Mouse (Mus musculus) c-Kit-positive CD71-positive TER-119-negative erythroid progenitor cells, embryonic 14.5 days (primary cell): ENCODE data around the gene Arrb1.

ENCODE experiments used
- DNase-seq: peaks from one replicate; pipeline ENCODE4 v3.0.0-alpha.2; 2013; ENCODE audit warnings: low read depth

The Arrb1 gene

DNA sequence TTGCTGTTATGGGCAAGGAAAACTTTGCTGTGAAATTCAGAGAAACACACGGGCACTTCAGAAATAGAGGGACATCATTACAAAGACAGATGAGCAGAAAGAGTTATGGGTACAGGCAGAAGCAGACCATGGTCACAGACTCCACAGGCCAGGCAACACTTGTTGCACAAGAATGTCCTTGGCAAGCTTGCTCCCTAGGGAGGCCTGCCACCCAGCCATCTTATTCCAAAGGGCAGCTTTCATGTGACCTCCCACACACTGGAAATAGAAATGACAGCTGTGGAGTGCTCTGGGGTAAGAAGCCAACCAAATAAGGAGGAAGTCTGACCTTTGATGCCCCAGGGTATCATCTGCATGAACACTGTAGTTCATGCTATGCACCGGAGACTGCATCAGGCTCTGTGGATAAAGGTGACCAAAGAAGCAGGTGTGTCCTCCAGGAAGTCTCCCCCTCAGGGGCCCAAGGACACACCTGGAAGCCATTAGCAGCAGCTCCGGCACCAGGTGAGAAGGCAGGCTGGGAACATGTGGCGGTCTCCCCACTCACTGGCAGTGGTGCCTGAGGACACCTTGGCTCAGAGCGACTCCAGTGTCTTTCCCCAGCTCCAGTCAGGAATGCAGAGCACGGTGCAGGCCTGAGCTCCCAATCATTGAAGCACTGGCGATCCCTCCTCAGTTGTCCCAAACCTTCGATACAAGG lies 98.8 kb downstream of the Arrb1 start:
- no peak for DNase-seq

DNA sequence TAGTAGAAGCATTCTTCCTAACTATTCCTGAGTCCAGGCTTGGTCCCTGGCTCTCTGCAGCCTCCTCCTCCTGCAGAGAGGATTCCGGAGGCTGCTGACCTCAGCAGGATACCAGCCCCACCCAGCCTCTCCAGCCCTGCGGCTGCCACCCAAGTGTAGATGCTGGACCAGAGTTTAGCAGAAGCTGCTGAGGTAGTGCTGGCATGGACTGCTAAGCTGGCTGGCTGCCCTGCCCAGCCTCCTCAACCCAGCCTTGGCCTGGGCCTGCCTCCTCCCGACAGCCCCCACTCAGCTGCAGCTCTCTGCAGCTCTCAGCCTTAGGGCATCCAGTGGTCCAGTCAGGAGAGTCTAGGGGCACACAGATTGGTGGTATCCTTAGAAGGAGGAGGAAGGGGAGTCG lies 106.0 kb downstream of the Arrb1 start:
- no peak for DNase-seq

DNA sequence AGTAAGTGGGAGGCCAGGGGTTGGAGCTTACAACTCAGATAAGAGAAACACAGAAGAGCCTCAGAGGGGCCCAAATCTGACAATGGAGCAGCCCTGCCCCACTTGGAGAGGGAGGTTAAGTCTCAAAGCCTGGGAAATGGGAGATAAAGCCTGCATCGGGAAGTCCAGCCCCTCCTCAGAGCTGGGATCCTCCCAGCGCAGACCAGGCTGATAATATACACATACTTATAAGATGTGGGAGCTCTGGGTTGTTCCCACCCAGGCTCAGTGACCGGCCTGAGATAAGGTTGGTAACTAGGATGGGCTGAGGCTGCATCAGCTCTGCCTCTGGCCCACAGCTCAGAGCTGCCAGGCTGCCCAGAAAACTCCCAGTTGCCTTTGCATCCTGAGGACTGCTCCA lies 106.8 kb downstream of the Arrb1 start:
- peak; percentile 76 for DNase-seq

GRCm38 (mm10) chr7:99644701-99645100 lies 109.4 kb downstream of the Arrb1 start:
- DNase-seq, result no peak

- DNase-seq, result no peak
Observed at GRCm38 (mm10) chr7:99648623-99649022, 113.4 kb downstream of the Arrb1 start.

GRCm38 (mm10) chr7:99649585-99649984 lies 114.3 kb downstream of the Arrb1 start:
- DNase-seq, result no peak

DNA sequence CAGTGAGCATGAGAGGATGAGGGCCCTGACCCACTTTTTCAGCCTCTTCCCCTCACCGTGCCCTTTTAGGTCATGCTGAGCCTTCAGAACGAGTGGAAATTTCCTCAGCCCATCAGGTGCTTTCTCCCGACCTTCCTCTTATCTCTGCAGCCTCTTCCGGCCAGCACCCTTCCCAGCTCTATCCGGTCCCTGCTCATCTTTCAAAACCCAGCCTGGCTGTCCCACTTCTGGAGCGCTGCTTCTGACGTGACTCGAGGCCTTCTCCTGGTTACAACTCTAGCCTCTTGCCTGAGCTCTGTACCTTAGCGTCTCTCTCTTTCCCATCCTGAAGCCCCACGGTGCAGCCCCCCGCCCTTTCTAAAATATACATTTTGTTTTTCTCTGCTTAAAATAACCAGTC lies 119.0 kb downstream of the Arrb1 start:
- DNase-seq, result no peak
